Mouse (Mus musculus): ENCODE measurements around the gene Il21. TPM values are rescaled to one million over a fixed set of nuclear protein-coding genes. Genes with fewer than 3 reads are reported as not detected.
A peak's percentile ranks its signal among the peaks of the same experiment; 100 is the strongest.

The Il21 gene
- 0.08 TPM in 1 of 2 replicates, not detected in the other for polyA plus RNA-seq (2012; rRNA removed)

- Histone ChIP-seq H3K27ac (ENCODE audit: insufficient read depth, low read length) (no peak within 1 kb of the TSS), H3K4me3 (ENCODE audit: insufficient read depth, low read length) (no peak within 1 kb of the TSS), H3K4me1 (ENCODE audit: control insufficient read depth, insufficient read depth, low read length) (no peaks in the 10 kb centered on the region)
- TF ChIP-seq POLR2A (IDR thresholded peaks at IDR 0.05; ENCODE audit: extremely low read depth, insufficient read depth, low read length) (no peak), CTCF (IDR thresholded peaks at IDR 0.05; ENCODE audit: extremely low read depth, insufficient read depth, low read length) (no peak)
These were observed at the start of gene Il21 for GRCm38 (mm10) chr3:37232586-37233222. Gene Il21 (minus strand): TSS chr3:37232636.

GRCm38 (mm10) chr3:37280871-37281270, 48.4 kb upstream of the Il21 start:
- H3K27ac ChIP-seq (ENCODE audit: insufficient read depth, low read length) = no peak overlapping the region
- H3K4me3 ChIP-seq (ENCODE audit: insufficient read depth, low read length) = no peak overlapping the region
- H3K4me1 ChIP-seq (ENCODE audit: control insufficient read depth, insufficient read depth, low read length) = no peaks in the 10 kb centered on the region
- TF ChIP-seq POLR2A (IDR thresholded peaks at IDR 0.05; ENCODE audit: extremely low read depth, insufficient read depth, low read length) (no peak), CTCF (IDR thresholded peaks at IDR 0.05; ENCODE audit: extremely low read depth, insufficient read depth, low read length) (no peak)

GRCm38 (mm10) chr3:37280221-37280620, 47.8 kb upstream of the Il21 start:
- no peaks in the 10 kb centered on the region for H3K4me1 ChIP-seq (ENCODE audit: control insufficient read depth, insufficient read depth, low read length)
- no peak overlapping the region for H3K27ac ChIP-seq (ENCODE audit: insufficient read depth, low read length)
- no peak overlapping the region for H3K4me3 ChIP-seq (ENCODE audit: insufficient read depth, low read length)
- TF ChIP-seq CTCF (IDR thresholded peaks at IDR 0.05; ENCODE audit: extremely low read depth, insufficient read depth, low read length) (no peak), POLR2A (IDR thresholded peaks at IDR 0.05; ENCODE audit: extremely low read depth, insufficient read depth, low read length) (no peak)

GRCm38 (mm10) chr3:37274661-37275060, 42.2 kb upstream of the Il21 start:
- Histone ChIP-seq H3K4me1 (ENCODE audit: control insufficient read depth, insufficient read depth, low read length) (no peaks in the 10 kb centered on the region), H3K27ac (ENCODE audit: insufficient read depth, low read length) (no peak overlapping the region)
- TF ChIP-seq CTCF (IDR thresholded peaks at IDR 0.05; ENCODE audit: extremely low read depth, insufficient read depth, low read length) (no peak), POLR2A (IDR thresholded peaks at IDR 0.05; ENCODE audit: extremely low read depth, insufficient read depth, low read length) (no peak)

GRCm38 (mm10) chr3:37273092-37273491, 40.7 kb upstream of the Il21 start:
- Histone ChIP-seq H3K27ac (ENCODE audit: insufficient read depth, low read length) (no peak overlapping the region), H3K4me3 (ENCODE audit: insufficient read depth, low read length) (no peak overlapping the region), H3K4me1 (ENCODE audit: control insufficient read depth, insufficient read depth, low read length) (no peaks in the 10 kb centered on the region)
- TF ChIP-seq CTCF (IDR thresholded peaks at IDR 0.05; ENCODE audit: extremely low read depth, insufficient read depth, low read length) (no peak), POLR2A (IDR thresholded peaks at IDR 0.05; ENCODE audit: extremely low read depth, insufficient read depth, low read length) (no peak)

More at GRCm38 (mm10) chr3:37274661-37275060, 42.2 kb upstream of the Il21 start:
- no peak overlapping the region for H3K4me3 ChIP-seq (ENCODE audit: insufficient read depth, low read length)

- no peak for TF ChIP-seq POLR2A (IDR thresholded peaks at IDR 0.05; ENCODE audit: extremely low read depth, insufficient read depth, low read length)
- peak; percentile 94 for TF ChIP-seq CTCF (IDR thresholded peaks at IDR 0.05; ENCODE audit: extremely low read depth, insufficient read depth, low read length)
- no peak overlapping the region for H3K27ac ChIP-seq (ENCODE audit: insufficient read depth, low read length)
- H3K4me3 ChIP-seq (ENCODE audit: insufficient read depth, low read length) = no peak overlapping the region
- H3K4me1 ChIP-seq (ENCODE audit: control insufficient read depth, insufficient read depth, low read length) = no peaks in the 10 kb centered on the region
These were observed 38.8 kb upstream of the Il21 start for GRCm38 (mm10) chr3:37271209-37271608.

- no peaks in the 10 kb centered on the region for H3K4me1 ChIP-seq (ENCODE audit: control insufficient read depth, insufficient read depth, low read length)
- no peak overlapping the region for H3K4me3 ChIP-seq (ENCODE audit: insufficient read depth, low read length)
- no peak overlapping the region for H3K27ac ChIP-seq (ENCODE audit: insufficient read depth, low read length)
- TF ChIP-seq POLR2A (IDR thresholded peaks at IDR 0.05; ENCODE audit: extremely low read depth, insufficient read depth, low read length) = no peak
- TF ChIP-seq CTCF (IDR thresholded peaks at IDR 0.05; ENCODE audit: extremely low read depth, insufficient read depth, low read length) = no peak
These were observed 37.5 kb upstream of the Il21 start for GRCm38 (mm10) chr3:37269926-37270325.

GRCm38 (mm10) chr3:37268338-37268737, 35.9 kb upstream of the Il21 start:
- Histone ChIP-seq H3K4me1 (ENCODE audit: control insufficient read depth, insufficient read depth, low read length) (no peaks in the 10 kb centered on the region), H3K4me3 (ENCODE audit: insufficient read depth, low read length) (no peak overlapping the region), H3K27ac (ENCODE audit: insufficient read depth, low read length) (no peak overlapping the region)
- TF ChIP-seq CTCF (IDR thresholded peaks at IDR 0.05; ENCODE audit: extremely low read depth, insufficient read depth, low read length) (no peak), POLR2A (IDR thresholded peaks at IDR 0.05; ENCODE audit: extremely low read depth, insufficient read depth, low read length) (no peak)

- Histone ChIP-seq H3K4me3 (ENCODE audit: insufficient read depth, low read length) (no peak overlapping the region), H3K27ac (ENCODE audit: insufficient read depth, low read length) (no peak overlapping the region), H3K4me1 (ENCODE audit: control insufficient read depth, insufficient read depth, low read length) (peaks cover 3% of the 10 kb centered on the region; the same call in 1 of the 2 replicates)
- no peak for TF ChIP-seq POLR2A (IDR thresholded peaks at IDR 0.05; ENCODE audit: extremely low read depth, insufficient read depth, low read length)
- no peak for TF ChIP-seq CTCF (IDR thresholded peaks at IDR 0.05; ENCODE audit: extremely low read depth, insufficient read depth, low read length)
These were observed 27.0 kb upstream of the Il21 start for GRCm38 (mm10) chr3:37259331-37259999.

GRCm38 (mm10) chr3:37257776-37258175, 25.3 kb upstream of the Il21 start:
- TF ChIP-seq CTCF (IDR thresholded peaks at IDR 0.05; ENCODE audit: extremely low read depth, insufficient read depth, low read length) (no peak), POLR2A (IDR thresholded peaks at IDR 0.05; ENCODE audit: extremely low read depth, insufficient read depth, low read length) (no peak)
- Histone ChIP-seq H3K4me1 (ENCODE audit: control insufficient read depth, insufficient read depth, low read length) (peaks cover 3% of the 10 kb centered on the region; the same call in 1 of the 2 replicates), H3K4me3 (ENCODE audit: insufficient read depth, low read length) (no peak overlapping the region), H3K27ac (ENCODE audit: insufficient read depth, low read length) (no peak overlapping the region)

Measured in cortical plate, adult 2 months (tissue).